Mouse (Mus musculus): ENCODE results near the gene Nme1. TPM values are rescaled to one million over a fixed set of nuclear protein-coding genes. Genes with fewer than 3 reads are reported as not detected.

Nme1 gene
- polyA plus RNA-seq, 1 experiment from 2014 or later, result 443 TPM

GRCm38 (mm10) chr11:93988328-93989062 is 20.2 kb upstream of the Nme1 start:
- no peak overlapping the region for H3K4me2 ChIP-seq (ENCODE audit: low read length)
- no peaks in the 10 kb centered on the region for H3K9me3 ChIP-seq (replicated peaks; ENCODE audit: control insufficient read depth, low read length, poor library complexity, severe bottlenecking)
- 70% methylated on average over 12 of the region's 12 CpGs for WGBS
- H3K27ac ChIP-seq (ENCODE audit: low read length), result no peak overlapping the region
- no peak overlapping the region for H3K4me3 ChIP-seq (ENCODE audit: low read depth, low read length)
- H3K9ac ChIP-seq (ENCODE audit: low read depth, low read length), result no peak overlapping the region
- H3K27me3 ChIP-seq (ENCODE audit: control insufficient read depth, insufficient read depth, low read depth, low read length), result no peaks in the 10 kb centered on the region; the same call in 1 of the 2 replicates
- no peaks in the 10 kb centered on the region for H3K4me1 ChIP-seq (ENCODE audit: control insufficient read depth, insufficient read depth, low read length)
- H3K36me3 ChIP-seq (ENCODE audit: control insufficient read depth, insufficient read depth, low read length), result no peaks in the 10 kb centered on the region
- ATAC-seq, result no peak

- no peaks in the 10 kb centered on the region for H3K9me3 ChIP-seq (replicated peaks; ENCODE audit: control insufficient read depth, low read length, poor library complexity, severe bottlenecking)
- no peak overlapping the region for H3K9ac ChIP-seq (ENCODE audit: low read depth, low read length)
- H3K4me3 ChIP-seq (ENCODE audit: low read depth, low read length), result no peak overlapping the region
- H3K4me2 ChIP-seq (ENCODE audit: low read length), result no peak overlapping the region
- WGBS, result 80% methylated on average over 8 of the region's 8 CpGs
- H3K4me1 ChIP-seq (ENCODE audit: control insufficient read depth, insufficient read depth, low read length), result no peaks in the 10 kb centered on the region
- H3K27ac ChIP-seq (ENCODE audit: low read length), result no peak overlapping the region
- no peaks in the 10 kb centered on the region for H3K36me3 ChIP-seq (ENCODE audit: control insufficient read depth, insufficient read depth, low read length)
- no peak for ATAC-seq
- no peaks in the 10 kb centered on the region; the same call in 1 of the 2 replicates for H3K27me3 ChIP-seq (ENCODE audit: control insufficient read depth, insufficient read depth, low read depth, low read length)
Observed at GRCm38 (mm10) chr11:93987625-93988327, 19.5 kb upstream of the Nme1 start.

GRCm38 (mm10) chr11:93987026-93987425 is 18.7 kb upstream of the Nme1 start:
- H3K4me2 ChIP-seq (ENCODE audit: low read length), result no peak overlapping the region
- no peak overlapping the region for H3K9ac ChIP-seq (ENCODE audit: low read depth, low read length)
- H3K4me1 ChIP-seq (ENCODE audit: control insufficient read depth, insufficient read depth, low read length), result no peaks in the 10 kb centered on the region
- no peak overlapping the region for H3K27ac ChIP-seq (ENCODE audit: low read length)
- no peak for ATAC-seq
- no peaks in the 10 kb centered on the region for H3K9me3 ChIP-seq (replicated peaks; ENCODE audit: control insufficient read depth, low read length, poor library complexity, severe bottlenecking)
- 90% methylated on average over 4 of the region's 4 CpGs for WGBS
- H3K27me3 ChIP-seq (ENCODE audit: control insufficient read depth, insufficient read depth, low read depth, low read length), result no peaks in the 10 kb centered on the region; the same call in 1 of the 2 replicates
- no peak overlapping the region for H3K4me3 ChIP-seq (ENCODE audit: low read depth, low read length)
- no peaks in the 10 kb centered on the region for H3K36me3 ChIP-seq (ENCODE audit: control insufficient read depth, insufficient read depth, low read length)

GRCm38 (mm10) chr11:93986298-93986697 is 18.0 kb upstream of the Nme1 start:
- Histone ChIP-seq H3K27me3 (ENCODE audit: control insufficient read depth, insufficient read depth, low read depth, low read length) (no peaks in the 10 kb centered on the region; the same call in 1 of the 2 replicates), H3K27ac (ENCODE audit: low read length) (no peak overlapping the region), H3K4me2 (ENCODE audit: low read length) (no peak overlapping the region), H3K36me3 (ENCODE audit: control insufficient read depth, insufficient read depth, low read length) (no peaks in the 10 kb centered on the region), H3K4me3 (ENCODE audit: low read depth, low read length) (no peak overlapping the region), H3K9me3 (replicated peaks; ENCODE audit: control insufficient read depth, low read length, poor library complexity, severe bottlenecking) (no peaks in the 10 kb centered on the region), H3K9ac (ENCODE audit: low read depth, low read length) (no peak overlapping the region), H3K4me1 (ENCODE audit: control insufficient read depth, insufficient read depth, low read length) (no peaks in the 10 kb centered on the region)
- ATAC-seq, result no peak

- Histone ChIP-seq H3K27me3 (ENCODE audit: control insufficient read depth, insufficient read depth, low read depth, low read length) (no peaks in the 10 kb centered on the region; the same call in 1 of the 2 replicates), H3K9me3 (replicated peaks; ENCODE audit: control insufficient read depth, low read length, poor library complexity, severe bottlenecking) (no peaks in the 10 kb centered on the region), H3K4me3 (ENCODE audit: low read depth, low read length) (no peak overlapping the region), H3K36me3 (ENCODE audit: control insufficient read depth, insufficient read depth, low read length) (no peaks in the 10 kb centered on the region), H3K4me1 (ENCODE audit: control insufficient read depth, insufficient read depth, low read length) (no peaks in the 10 kb centered on the region), H3K27ac (ENCODE audit: low read length) (no peak overlapping the region), H3K9ac (ENCODE audit: low read depth, low read length) (no peak overlapping the region), H3K4me2 (ENCODE audit: low read length) (no peak overlapping the region)
- WGBS, result 92% methylated on average over 5 of the region's 5 CpGs
- no peak for ATAC-seq
Observed at GRCm38 (mm10) chr11:93985265-93985664, 16.9 kb upstream of the Nme1 start.

GRCm38 (mm10) chr11:93984619-93985018 is 16.3 kb upstream of the Nme1 start:
- WGBS, result 92% methylated on average over 3 of the region's 3 CpGs
- Histone ChIP-seq H3K4me2 (ENCODE audit: low read length) (no peak overlapping the region), H3K27ac (ENCODE audit: low read length) (no peak overlapping the region), H3K4me3 (ENCODE audit: low read depth, low read length) (no peak overlapping the region), H3K36me3 (ENCODE audit: control insufficient read depth, insufficient read depth, low read length) (no peaks in the 10 kb centered on the region), H3K9ac (ENCODE audit: low read depth, low read length) (no peak overlapping the region), H3K27me3 (ENCODE audit: control insufficient read depth, insufficient read depth, low read depth, low read length) (no peaks in the 10 kb centered on the region; the same call in 1 of the 2 replicates), H3K4me1 (ENCODE audit: control insufficient read depth, insufficient read depth, low read length) (no peaks in the 10 kb centered on the region), H3K9me3 (replicated peaks; ENCODE audit: control insufficient read depth, low read length, poor library complexity, severe bottlenecking) (no peaks in the 10 kb centered on the region)
- ATAC-seq, result no peak

GRCm38 (mm10) chr11:93979502-93980049 is 11.3 kb upstream of the Nme1 start:
- no peak for ATAC-seq
- no peaks in the 10 kb centered on the region for H3K36me3 ChIP-seq (ENCODE audit: control insufficient read depth, insufficient read depth, low read length)
- H3K9ac ChIP-seq (ENCODE audit: low read depth, low read length), result no peak overlapping the region
- H3K4me1 ChIP-seq (ENCODE audit: control insufficient read depth, insufficient read depth, low read length), result no peaks in the 10 kb centered on the region
- no peak overlapping the region for H3K27ac ChIP-seq (ENCODE audit: low read length)
- H3K9me3 ChIP-seq (replicated peaks; ENCODE audit: control insufficient read depth, low read length, poor library complexity, severe bottlenecking), result no peaks in the 10 kb centered on the region
- H3K4me2 ChIP-seq (ENCODE audit: low read length), result no peak overlapping the region
- H3K4me3 ChIP-seq (ENCODE audit: low read depth, low read length), result no peak overlapping the region
- no peaks in the 10 kb centered on the region for H3K27me3 ChIP-seq (ENCODE audit: control insufficient read depth, insufficient read depth, low read depth, low read length)
- 70% methylated on average over 6 of the region's 6 CpGs for WGBS

- no peak for ATAC-seq
- Histone ChIP-seq H3K9ac (ENCODE audit: low read depth, low read length) (no peak overlapping the region), H3K27ac (ENCODE audit: low read length) (no peak overlapping the region), H3K4me2 (ENCODE audit: low read length) (no peak overlapping the region), H3K27me3 (ENCODE audit: control insufficient read depth, insufficient read depth, low read depth, low read length) (no peaks in the 10 kb centered on the region), H3K4me3 (ENCODE audit: low read depth, low read length) (no peak overlapping the region), H3K4me1 (ENCODE audit: control insufficient read depth, insufficient read depth, low read length) (0 out of 2 replicates have a peak, but pooled peaks cover 5% of the 10 kb centered on the region), H3K9me3 (replicated peaks; ENCODE audit: control insufficient read depth, low read length, poor library complexity, severe bottlenecking) (no peaks in the 10 kb centered on the region), H3K36me3 (ENCODE audit: control insufficient read depth, insufficient read depth, low read length) (no peaks in the 10 kb centered on the region)
- 87% methylated on average over 5 of the region's 5 CpGs for WGBS
Observed at GRCm38 (mm10) chr11:93972951-93973350, 4.6 kb upstream of the Nme1 start.

- ATAC-seq, result no peak
Observed at GRCm38 (mm10) chr11:93969799-93970198, 1.5 kb upstream of the Nme1 start.

More at GRCm38 (mm10) chr11:93969799-93970198, 1.5 kb upstream of the Nme1 start:
- 64% methylated on average over 1 of the region's 1 CpGs for WGBS
- Histone ChIP-seq H3K4me2 (ENCODE audit: low read length) (no peak overlapping the region), H3K9me3 (replicated peaks; ENCODE audit: control insufficient read depth, low read length, poor library complexity, severe bottlenecking) (no peaks in the 10 kb centered on the region), H3K9ac (ENCODE audit: low read depth, low read length) (no peak overlapping the region), H3K4me3 (ENCODE audit: low read depth, low read length) (no peak overlapping the region), H3K27ac (ENCODE audit: low read length) (no peak overlapping the region), H3K4me1 (ENCODE audit: control insufficient read depth, insufficient read depth, low read length) (peaks cover 19% of the 10 kb centered on the region), H3K36me3 (ENCODE audit: control insufficient read depth, insufficient read depth, low read length) (peaks cover 5% of the 10 kb centered on the region; the same call in 1 of the 2 replicates), H3K27me3 (ENCODE audit: control insufficient read depth, insufficient read depth, low read depth, low read length) (no peaks in the 10 kb centered on the region)
